Mouse (Mus musculus) erythroid progenitor cell, adult 5-6 weeks (primary cell): ENCODE measurements around the gene Rnf167. TPM values are rescaled to one million over a fixed set of nuclear protein-coding genes. Genes with fewer than 3 reads are reported as not detected.
A peak's percentile ranks its signal among the peaks of the same experiment; 100 is the strongest.

Source experiments
- ATAC-seq: replicated peaks from 2 replicates; pipeline ENCODE4 v1.8.0; 2016; ENCODE audit warnings: moderate number of reproducible peaks, mild to moderate bottlenecking, moderate TSS enrichment, inconsistent platforms; ENCODE audit not compliant: poor library complexity, low FRiP score, severe bottlenecking
- total RNA-seq, 2 experiments: library from RNA; stranded (forward) in 1 of 2; stranded (reverse) in 1 of 2; fragments of 150-400 nt in 1 of 2; fragments of 186-747, 209-891 nt in 1 of 2; gene quantifications; 2 replicates each; pipeline versions ENCODE4 v1.2.3 to v1.2.4; 2015 to 2017; ENCODE audit warnings: low replicate concordance in 2 of 2

Gene Rnf167
- total RNA-seq, 2 experiments from 2014 or later, result 117 to 213 TPM

GRCm38 (mm10) chr11:70653345-70654197 lies 6.5 kb downstream of the Rnf167 start:
- ATAC-seq, result peak; percentile 54

DNA sequence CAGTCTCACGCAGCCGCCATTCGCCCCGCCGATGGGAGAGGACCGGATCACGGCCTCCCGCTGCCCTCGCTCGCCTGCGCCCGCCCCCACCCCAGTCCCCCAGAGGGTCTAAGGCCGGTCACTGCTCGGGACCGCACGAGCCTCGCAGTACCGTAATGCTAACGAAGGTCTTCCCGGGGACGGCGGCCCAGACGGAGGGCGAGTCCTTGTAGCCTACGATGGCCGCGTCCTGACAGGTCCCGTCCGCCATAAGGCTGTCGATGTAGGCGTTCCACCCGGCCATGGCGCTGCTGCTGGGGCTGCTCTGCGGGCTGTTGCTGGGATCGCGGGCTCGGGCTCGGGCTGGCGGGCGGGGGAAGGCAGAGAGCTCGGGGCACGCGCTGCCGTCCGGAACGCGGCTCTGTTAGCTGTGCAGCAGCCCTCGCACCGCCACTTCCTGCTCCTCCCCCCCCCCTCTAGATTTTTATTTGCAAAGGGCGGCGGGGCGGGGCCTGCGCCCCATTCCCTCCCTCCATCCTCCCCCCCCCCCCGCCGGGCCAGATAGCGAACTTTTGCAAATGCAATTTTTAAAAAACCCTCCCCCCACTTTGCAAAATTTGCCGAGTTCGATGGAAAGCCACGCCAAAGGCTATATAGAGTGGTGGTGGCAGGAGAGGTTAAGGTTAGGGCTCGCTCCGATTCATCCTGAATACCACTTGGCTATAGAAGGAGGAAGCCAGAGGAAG lies 7.3 kb downstream of the Rnf167 start, which contains the start of gene Pfn1:
TSS of gene Pfn1 (minus strand) at position 447 of the 725 bp plus-strand sequence.
- ATAC-seq, result peak; percentile 58

DNA sequence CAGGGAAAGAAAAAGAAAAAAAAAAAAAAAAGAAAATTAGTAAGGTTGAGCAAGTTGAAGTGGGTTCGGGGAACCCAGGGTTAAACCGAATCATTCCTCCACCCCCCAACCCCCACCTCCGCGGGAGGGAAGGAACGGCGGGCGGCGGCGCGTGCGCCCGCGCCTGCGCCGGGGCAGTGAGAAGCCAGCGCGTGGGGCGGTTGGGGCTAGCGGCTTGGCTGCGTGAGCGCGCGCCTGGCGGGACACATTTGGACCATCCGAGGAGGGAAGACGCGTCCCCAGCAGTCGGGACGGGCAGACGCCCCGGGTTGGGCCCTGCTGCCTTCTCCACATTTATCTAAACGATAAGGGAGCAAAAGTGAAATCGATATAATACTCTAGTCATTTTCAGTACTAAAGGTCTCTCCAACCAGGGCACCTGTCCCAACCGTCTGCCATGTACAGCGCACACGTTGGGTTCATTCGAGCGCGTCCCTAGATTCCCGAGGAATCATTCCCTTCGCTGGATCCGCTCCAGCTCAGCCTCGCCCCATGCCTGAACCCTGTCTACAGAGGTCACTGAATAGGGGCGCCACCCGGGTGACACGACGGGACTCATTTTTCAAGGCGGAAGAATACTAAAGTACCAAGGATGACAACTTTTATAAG lies 8.0 kb downstream of the Rnf167 start:
- ATAC-seq, result peak; percentile 52

DNA sequence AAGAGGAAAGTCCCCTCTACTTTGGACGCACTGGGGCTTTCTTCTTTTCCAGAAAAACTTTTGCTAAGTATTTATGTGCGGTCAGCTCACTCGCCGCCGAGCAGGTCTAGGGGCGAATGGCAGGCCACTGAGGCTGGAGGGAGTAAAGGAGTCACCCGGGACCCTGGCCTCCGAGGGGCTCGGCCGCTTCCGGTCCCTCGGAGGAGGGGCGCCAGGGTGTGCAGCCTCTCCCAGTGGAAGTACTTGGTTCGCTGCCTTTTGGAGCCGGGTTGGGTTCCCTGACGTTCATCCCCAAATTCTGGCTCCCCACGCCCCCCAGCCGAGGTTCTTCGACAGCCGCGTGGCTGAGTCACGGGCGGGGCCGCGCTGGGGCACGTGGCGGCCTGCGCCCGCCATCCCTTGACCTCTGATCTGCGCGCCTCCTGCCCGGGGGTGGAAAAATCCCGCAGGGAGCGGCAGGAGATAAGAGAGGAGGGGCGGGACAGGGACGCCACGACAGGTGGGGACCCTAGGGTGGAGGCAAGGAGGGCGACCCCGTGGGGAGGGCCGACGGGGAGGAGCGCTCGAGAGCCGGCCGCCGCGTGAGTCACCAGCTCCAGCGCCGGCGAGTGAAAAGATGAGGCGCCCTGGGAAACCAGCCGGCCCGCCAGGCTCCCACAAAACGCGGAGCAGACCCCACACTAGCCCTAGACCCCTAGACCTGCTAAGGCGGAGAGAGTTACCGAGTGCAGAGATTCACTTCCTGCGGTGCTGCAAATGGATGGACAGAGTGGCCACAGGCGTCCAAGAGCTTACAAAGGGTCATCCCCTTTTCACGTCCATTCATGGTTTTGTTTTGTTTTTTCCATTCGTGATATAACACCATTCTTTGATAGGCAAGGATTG lies 8.8 kb downstream of the Rnf167 start:
- ATAC-seq, result no peak

- no peak for ATAC-seq
Measured at GRCm38 (mm10) chr11:70656456-70656927, 9.5 kb downstream of the Rnf167 start.

DNA sequence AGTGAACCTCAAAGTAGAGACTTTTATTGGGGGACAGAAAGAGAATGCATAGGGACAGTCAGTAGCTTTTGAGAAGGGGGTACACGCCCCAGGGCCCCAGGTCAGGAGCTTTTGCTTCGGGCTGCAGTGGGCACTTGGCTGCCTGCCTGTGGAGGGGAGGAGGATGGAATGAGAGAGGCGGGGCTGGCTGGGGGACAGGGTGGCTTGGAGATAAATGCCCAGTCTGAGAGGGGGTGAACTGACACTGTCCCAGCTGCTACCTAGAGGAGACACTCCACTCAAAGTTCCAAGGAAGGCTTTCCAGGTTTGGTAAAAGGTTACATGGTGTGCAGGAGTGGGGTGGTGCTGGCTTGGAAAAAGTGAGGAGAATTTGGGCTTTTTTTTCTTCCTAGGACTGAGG lies 9.9 kb downstream of the Rnf167 start, which contains the start of gene Eno3:
TSS of gene Eno3 (plus strand) at position 239 of the 400 bp plus-strand sequence.
- no peak for ATAC-seq

DNA sequence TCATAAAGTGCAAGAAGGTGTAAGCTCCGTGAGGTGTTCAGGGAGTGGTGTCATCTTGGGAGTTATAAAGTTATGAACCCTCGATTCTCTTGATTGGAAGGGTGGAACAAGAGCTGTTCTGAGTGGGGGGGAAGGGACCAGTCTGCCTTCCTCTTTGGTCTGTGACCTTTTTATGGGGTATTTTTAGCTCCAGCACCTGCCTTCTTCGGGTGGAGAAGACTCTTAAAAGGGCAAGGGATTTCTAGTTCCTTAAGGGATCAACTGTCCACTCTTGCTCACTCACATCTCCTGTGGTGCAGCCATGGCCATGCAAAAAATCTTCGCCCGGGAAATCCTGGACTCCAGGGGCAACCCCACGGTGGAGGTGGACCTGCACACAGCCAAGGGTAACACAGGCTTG lies 10.5 kb downstream of the Rnf167 start:
- ATAC-seq, result no peak

DNA sequence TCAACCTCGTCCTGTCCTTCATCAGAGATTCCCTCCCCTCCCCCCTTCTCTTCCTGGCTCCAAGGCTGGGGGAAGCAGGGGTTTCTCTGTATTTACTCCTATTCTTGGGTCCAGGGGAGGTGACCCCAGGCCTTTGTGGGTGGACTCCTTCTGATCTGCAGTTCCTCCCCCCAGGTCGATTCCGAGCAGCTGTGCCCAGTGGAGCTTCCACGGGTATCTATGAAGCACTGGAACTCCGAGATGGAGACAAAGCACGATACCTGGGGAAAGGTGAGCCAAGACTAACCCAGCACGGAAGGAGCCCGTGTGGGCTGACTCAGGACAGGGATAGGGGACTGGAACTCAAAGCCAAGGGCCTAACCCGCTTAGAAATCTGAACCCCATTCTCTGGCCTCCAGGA lies 11.0 kb downstream of the Rnf167 start:
- ATAC-seq, result no peak

GRCm38 (mm10) chr11:70658521-70658920 lies 11.5 kb downstream of the Rnf167 start:
- no peak for ATAC-seq

DNA sequence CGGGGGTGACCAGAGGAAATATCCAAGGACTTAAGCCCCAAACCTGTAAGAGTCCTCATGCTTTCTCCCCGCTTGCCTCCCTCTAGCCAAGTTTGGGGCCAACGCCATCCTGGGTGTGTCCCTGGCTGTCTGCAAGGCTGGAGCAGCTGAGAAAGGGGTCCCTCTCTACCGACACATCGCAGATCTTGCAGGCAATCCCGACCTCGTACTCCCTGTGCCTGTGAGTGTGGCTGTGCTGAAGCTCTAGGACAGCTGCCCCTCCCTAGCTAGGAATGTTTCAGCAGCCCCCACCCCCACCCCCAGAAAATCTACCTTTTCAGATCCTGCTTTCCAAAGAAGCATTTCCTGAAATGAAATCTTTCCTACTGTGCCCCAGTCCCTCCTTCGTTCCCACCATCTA lies 11.9 kb downstream of the Rnf167 start:
- no peak for ATAC-seq

DNA sequence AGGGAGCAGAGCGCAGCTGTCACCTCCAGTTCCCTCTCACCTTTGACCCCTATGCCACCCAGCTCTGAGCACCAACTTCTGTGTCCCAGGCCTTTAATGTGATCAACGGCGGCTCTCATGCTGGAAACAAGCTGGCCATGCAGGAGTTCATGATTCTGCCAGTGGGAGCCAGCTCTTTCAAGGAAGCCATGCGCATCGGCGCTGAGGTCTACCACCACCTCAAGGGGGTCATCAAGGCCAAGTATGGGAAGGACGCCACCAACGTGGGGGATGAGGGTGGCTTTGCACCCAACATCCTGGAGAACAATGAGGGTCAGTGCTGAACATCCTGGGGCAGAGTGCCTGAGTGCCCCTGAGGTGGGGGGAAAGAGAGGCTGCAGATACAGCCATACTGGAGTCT lies 13.5 kb downstream of the Rnf167 start:
- ATAC-seq, result no peak

GRCm38 (mm10) chr11:70663101-70663500 lies 16.1 kb downstream of the Rnf167 start:
- no peak for ATAC-seq

DNA sequence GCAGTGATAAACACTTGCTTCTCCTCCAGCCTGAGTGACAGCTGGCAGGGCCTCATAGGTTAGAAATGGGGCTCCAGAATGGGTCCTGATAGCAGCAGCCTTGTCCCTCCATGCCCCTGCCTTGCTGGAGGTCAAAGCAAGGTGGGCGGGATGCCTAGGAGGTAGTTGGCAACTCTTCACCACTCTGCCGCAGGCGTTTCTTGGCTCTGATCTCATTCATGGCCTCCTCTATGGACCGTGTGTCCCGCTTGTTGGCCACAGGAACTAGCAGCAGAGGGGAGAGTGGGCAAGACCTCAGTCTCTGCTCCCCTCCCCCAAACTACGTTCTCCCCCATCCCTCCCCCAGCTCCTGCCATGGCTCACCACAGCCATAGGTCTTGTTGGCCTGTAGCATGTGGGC lies 16.9 kb downstream of the Rnf167 start:
- ATAC-seq, result no peak

- no peak for ATAC-seq
Measured at GRCm38 (mm10) chr11:70664741-70665140, 17.7 kb downstream of the Rnf167 start.

GRCm38 (mm10) chr11:70666687-70667086 lies 19.7 kb downstream of the Rnf167 start:
- ATAC-seq, result no peak

- no peak for ATAC-seq
Measured at GRCm38 (mm10) chr11:70667271-70668150, 20.5 kb downstream of the Rnf167 start.

GRCm38 (mm10) chr11:70668335-70668770 lies 21.3 kb downstream of the Rnf167 start:
- peak; percentile 52 for ATAC-seq

DNA sequence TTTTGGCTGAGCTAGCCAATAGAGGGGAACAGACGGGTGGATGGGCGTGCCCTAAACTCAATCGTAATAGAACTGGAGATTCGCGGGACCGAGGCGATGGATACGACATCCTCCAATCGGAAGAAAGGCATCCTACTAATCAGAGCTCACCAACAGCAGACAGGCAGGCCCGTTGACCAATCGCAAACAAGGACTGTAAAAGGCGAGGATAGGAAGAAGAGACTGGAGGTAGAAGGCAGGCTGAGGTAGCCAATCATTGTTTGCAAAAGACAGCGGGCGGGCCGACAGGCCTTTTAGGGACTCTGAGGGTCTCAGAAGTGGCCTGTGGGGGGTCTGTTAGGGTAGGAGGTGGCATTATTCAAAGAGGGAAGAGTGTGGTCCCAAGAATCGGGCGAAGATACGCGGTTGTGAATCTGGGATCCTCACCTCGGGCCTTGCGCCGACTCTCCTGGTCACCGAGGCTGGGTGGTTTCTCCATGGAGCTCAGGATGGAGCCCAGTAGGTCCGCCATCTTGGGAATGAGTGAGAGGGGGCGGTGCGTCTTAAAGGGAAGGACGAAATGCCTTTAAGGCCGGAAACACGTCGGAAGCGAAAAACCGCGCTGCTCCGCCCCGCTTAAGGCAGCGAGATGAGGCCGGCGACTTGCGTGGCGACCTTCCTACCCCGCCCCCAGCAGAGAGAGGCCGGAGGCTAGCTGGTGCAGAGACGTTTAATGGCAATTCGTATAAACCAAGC lies 21.9 kb downstream of the Rnf167 start, which contains the start of gene Spag7:
TSS of gene Spag7 (minus strand) at position 646 of the 735 bp plus-strand sequence.
- peak; percentile 86 for ATAC-seq
